In genomic region chr17:31660661-31661250, GRCm38 (mm10) we compare ENCODE assay signal across 15 mouse cellular contexts. TPM values are rescaled to one million over a fixed set of nuclear protein-coding genes. Genes with fewer than 3 reads are reported as not detected.
DNase-seq lines count a peak whose midpoint lies in the region; ATAC-seq and TF ChIP-seq lines count a peak whose summit lies in the region.
"Had no signal": no experiment of that assay in that cellular context is flagged by ENCODE, and none has a peak within 500 bp of the region (broad histone marks: within the 10 kb centered on the region; RNA-seq: fewer than 3 reads in every experiment).

No protein-coding gene starts in this region.

- peak; percentile 60 for DNase-seq in brain, embryonic 18.5 days (ENCODE audit: low read depth, low spot score)
- peak; percentile 73 for DNase-seq in cerebellum, adult 9-11 months
- peak; percentile 19 to 54 for DNase-seq in kidney, postnatal 25 days
- DNase-seq in left cerebral cortex, postnatal 10 days (ENCODE audit: extremely low spot score in 1 of 2, low spot score in 2 of 2) = peak; percentile 66 to 68
- no peak for DNase-seq in thymus, postnatal 25 days
- no peak for DNase-seq in thymus, postnatal 36 days
- DNase-seq in lung, postnatal 10 days = no peak
- DNase-seq: thymus, postnatal 4 days had no signal

- intact Hi-C loops in left cerebral cortex, postnatal 10 days (cut with DNase I) = loop anchor here (10.0 kb wide), 1 partner anchor 336 kb away; no protein-coding TSS in a partner anchor

- no peak overlapping the region for H3K4me3 ChIP-seq in intestine, postnatal 0 days (ENCODE audit: low read depth, low read length)
- H3K4me3 ChIP-seq: erythroblast, embryonic 14.5 days; limb, embryonic 10.5 days; myocyte had no signal

- peaks cover 5% of the 10 kb centered on the region; the same call in 1 of the 2 replicates for H3K4me1 ChIP-seq in intestine, postnatal 0 days (replicated peaks; ENCODE audit: control insufficient read depth, insufficient read depth, low read length)

- no peak for ATAC-seq in intestine, postnatal 0 days
- ATAC-seq: activated CD4-positive, CD25-positive, alpha-beta regulatory T cell, adult 4 months; lung, postnatal 0 days had no signal

- H3K4me2 ChIP-seq in intestine, postnatal 0 days (replicated peaks; ENCODE audit: low read depth) = no peak overlapping the region

- no peak for TF ChIP-seq CTCF in intestine, postnatal 0 days (IDR thresholded peaks at IDR 0.05; ENCODE audit: low read depth)

- no peak overlapping the region for H3K27ac ChIP-seq in intestine, postnatal 0 days (ENCODE audit: low read depth, low read length)
- H3K27ac ChIP-seq: limb, embryonic 10.5 days had no signal

- H3K9ac ChIP-seq in intestine, postnatal 0 days (ENCODE audit: low read depth, low read length) = no peak overlapping the region

- 72% methylated on average over 8 of the region's 8 CpGs for WGBS in intestine, postnatal 0 days

- no peaks in the 10 kb centered on the region for H3K9me3 ChIP-seq in intestine, postnatal 0 days (ENCODE audit: control insufficient read depth)
- H3K9me3 ChIP-seq: limb, embryonic 10.5 days had no signal

- H3K36me3 ChIP-seq in intestine, postnatal 0 days (ENCODE audit: control insufficient read depth, insufficient read depth) = no peaks in the 10 kb centered on the region

- H3K27me3 ChIP-seq in intestine, postnatal 0 days (replicated peaks; ENCODE audit: control insufficient read depth, insufficient read depth, low read length) = no peaks in the 10 kb centered on the region

RNA-seq across cellular contexts. Expression of gene U2af1, which starts 2.1 kb away (rescaled TPM):
- 100 to 1,000 TPM; 115 to 118 TPM for total RNA-seq in left cerebral cortex, postnatal 10 days (2021)
- polyA plus RNA-seq in intestine, postnatal 0 days (2015; fragmentation: Nextera tagmentation; extraction: Ambion mirVana) = 151 TPM in 2 replicates

RNA-seq across cellular contexts. Expression of gene Cryaa, which starts 16.9 kb away (rescaled TPM):
- 1 to 10 TPM in 1 of 2 experiments, under 1 TPM in 1; 0.85 to 1.2 TPM for total RNA-seq in left cerebral cortex, postnatal 10 days (2021)
- polyA plus RNA-seq in intestine, postnatal 0 days (2015; fragmentation: Nextera tagmentation; extraction: Ambion mirVana) = 0.09 TPM in 1 of 2 replicates, not detected in the other
- polyA plus RNA-seq: activated CD4-positive, CD25-positive, alpha-beta regulatory T cell, adult 4 months; erythroblast, embryonic 14.5 days; heart, postnatal 0 days; limb, embryonic 10.5 days; myocyte had no signal

RNA-seq across cellular contexts. Expression of gene Cbs, which starts 23.7 kb away (rescaled TPM):
- 10 to 100 TPM; 39.4 to 64.4 TPM for total RNA-seq in left cerebral cortex, postnatal 10 days (2021)
- polyA plus RNA-seq in intestine, postnatal 0 days (2015; fragmentation: Nextera tagmentation; extraction: Ambion mirVana) = 0.09 and 0.55 TPM in 2 replicates

Comparison
In these comparisons a context has a peak if more than half of its experiments do, and no peak if none do; other contexts are left out.
1. DNase-seq: peak in brain, embryonic 18.5 days (single experiment), cerebellum, adult 9-11 months (single experiment), kidney, postnatal 25 days (2 of 2) and left cerebral cortex, postnatal 10 days (2 of 2); none in thymus, postnatal 25 days (single experiment), thymus, postnatal 36 days (0 of 2) and lung, postnatal 10 days (single experiment).